Mouse (Mus musculus) layer of hippocampus, adult 18-20 months (tissue): ENCODE measurements around the gene Daam1. TPM values are rescaled to one million over a fixed set of nuclear protein-coding genes. Genes with fewer than 3 reads are reported as not detected.

Source experiments
- DNase-seq, 2 experiments: peaks; one replicate each; pipeline ENCODE4 v3.0.0; 2022; ENCODE audit warnings: low spot score in 2 of 2
- long read RNA-seq: library from polyadenylated mRNA; stranded (forward); transcript quantifications from one replicate; pipeline ENCODE4 v2.0.0, GENCODE M21; 2021
- total RNA-seq, 2 experiments: library from RNA; stranded (reverse); gene quantifications; 2 replicates each; pipeline ENCODE4 v1.2.3; 2021

Daam1 gene
- 10 to 100 TPM; 58.1 to 63.0 TPM for total RNA-seq
- long read RNA-seq, full-length matches to known transcripts, result 8 of 21 reads
- long read RNA-seq, partial matches to known transcripts, result 2 of 21 reads
- long read RNA-seq, other reads (novel, unspliced or antisense), result 11 of 21 reads

DNA sequence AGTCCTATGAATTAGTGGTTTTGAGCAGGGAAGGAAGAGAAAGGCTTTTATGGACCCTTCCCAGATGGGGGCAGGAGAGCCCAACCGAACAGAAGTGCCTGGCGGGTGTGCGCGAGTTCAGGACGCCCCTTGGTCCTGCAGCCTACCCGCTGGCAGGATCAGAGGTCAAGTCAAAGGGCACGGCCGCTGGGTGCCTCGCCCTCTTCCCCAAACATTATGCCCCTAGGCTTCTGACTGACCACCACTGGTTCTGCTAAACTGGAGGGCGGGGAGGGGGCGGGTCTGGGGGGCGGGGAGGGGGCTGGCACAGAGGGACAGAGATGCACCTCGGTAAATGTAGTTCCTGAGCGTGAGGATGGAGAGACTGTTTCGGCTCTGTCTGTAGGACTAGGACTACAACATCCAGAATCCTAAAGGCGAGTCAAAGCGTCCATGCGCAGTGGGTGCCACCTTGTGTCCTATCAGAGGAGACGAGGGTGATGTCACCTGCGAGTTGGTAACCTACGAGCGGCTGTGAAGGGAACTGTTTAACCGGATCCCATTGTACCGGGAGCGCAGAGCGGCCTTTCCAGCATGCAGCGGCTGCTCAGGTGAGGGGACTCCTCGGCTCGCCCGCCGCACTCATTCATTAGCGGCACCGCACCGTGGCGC lies at the start of gene Daam1:
Daam1 (plus strand) TSS at position 472 of the 651 bp plus-strand sequence.
- peak; percentile 94 to 98 for DNase-seq

DNA sequence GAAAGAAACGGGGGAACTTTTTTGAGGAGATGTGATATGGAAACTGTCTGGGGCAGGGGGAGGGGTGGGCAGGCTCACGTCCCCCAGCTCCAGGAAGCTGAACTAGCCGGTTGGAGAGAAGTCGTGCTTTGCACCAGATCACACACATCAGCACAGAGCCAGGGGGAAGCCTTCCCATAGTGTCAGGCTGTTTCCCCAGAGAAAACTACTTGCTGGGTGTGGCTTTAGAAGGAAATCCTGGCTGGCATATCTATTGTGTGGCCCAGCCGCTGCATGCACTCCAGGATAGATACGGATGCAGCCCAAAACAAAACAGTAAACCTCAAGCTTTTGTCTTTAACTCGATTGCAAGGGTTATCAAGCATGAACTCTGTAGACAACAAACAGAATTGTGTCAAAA lies 49.7 kb upstream of the Daam1 start:
- DNase-seq, result no peak

DNA sequence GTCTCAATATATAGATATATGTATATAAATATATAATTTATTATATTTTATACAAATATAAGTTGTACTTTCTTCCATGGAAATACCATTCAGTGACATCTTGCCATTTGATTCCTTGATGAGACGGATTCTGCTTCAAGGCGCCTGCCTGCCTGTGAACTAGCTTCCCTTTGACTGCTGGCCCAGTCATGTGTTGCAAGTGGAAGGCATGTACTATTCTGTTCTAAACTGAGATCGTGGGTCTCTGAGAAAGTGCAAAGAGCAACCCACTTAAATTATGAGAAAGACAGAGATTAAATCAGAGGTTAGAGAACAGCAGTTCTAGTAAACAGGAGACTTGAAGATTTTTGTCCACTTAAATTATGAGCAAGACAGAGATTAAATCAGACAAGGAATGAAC lies 46.9 kb upstream of the Daam1 start:
- no peak for DNase-seq

DNA sequence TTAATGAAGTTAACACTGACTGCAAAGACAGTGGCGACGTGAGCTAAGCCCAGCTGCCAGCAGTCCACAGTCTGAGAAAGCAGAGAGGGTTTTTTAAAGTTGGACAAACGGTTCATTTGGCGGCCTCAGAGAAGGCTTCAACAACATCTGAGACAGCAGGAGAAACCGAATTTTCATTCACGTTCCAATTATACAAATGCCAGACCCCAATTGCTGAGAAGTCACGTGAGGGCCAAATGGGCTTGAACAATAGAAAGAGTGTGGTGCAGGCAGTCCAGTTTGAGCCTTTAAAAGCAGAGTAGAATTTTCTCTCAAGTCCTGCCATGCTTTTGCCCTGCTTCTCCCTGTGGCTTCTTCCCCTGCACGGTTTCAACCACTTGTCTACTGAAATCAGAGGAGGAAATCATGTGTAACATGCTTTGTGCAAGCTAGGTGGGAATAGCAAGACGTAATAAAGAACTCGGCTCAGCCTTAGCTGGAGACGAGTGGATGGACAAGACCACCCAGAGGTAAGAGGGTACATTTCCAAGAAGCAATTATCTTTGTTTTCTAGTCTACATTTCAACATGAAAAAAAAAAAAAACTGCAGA lies 46.1 kb upstream of the Daam1 start:
- DNase-seq, result no peak

DNA sequence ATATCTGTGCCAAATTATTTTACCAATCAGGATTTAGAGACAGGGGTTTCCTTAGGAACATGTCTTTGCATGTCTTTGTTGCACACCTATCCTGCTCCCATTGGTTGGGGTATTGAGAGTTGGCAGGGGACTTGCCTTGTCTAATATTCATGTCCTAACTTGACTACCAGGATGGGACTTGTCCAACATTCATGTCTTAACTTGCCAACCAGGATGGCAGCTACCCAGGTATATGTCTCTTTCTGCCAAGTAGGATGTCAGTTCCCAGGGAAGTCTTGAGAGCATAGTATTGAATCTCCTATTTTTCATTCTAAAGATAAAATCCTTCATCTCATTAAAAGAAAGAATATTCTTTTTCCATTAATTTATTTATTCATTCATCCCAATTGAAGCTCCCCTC lies 44.4 kb upstream of the Daam1 start:
- no peak for DNase-seq

DNA sequence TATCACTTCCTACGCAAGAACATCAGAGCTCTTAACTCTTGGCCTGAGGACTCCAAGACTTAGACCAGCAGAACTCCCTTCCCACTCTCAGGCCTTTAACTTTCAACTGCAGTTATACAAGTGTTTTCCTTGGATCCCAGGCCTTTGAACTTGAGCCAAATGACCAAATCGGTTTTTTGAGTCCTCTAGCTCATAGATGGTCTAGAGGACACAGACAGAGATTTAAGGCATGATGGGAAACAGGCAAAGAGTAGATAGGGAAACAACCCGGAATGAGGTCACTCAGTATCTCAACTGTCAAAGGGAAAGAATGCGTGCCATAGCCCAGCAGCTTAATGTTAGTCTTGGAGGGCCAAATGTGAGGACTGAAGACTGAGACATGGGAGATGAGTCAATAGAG lies 42.1 kb upstream of the Daam1 start:
- DNase-seq, result no peak

DNA sequence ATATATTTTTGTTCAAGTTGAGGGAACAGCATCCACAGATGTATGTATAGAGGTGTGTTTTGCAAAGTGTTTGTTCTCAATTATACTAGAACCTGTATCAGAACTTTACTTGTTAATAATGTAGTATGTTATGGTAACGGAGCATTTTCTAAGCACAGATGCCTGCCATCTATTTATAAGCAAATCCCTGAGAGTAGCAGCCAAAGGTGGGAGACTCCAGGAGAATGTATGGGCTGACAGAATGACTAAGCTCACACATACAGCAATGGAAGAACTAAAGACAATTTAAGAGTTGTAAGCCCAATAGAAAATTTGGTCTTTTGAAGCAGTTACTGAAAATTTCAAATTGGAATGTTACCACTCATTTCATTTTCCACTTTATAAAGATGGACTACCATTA lies 40.3 kb upstream of the Daam1 start:
- no peak for DNase-seq

DNA sequence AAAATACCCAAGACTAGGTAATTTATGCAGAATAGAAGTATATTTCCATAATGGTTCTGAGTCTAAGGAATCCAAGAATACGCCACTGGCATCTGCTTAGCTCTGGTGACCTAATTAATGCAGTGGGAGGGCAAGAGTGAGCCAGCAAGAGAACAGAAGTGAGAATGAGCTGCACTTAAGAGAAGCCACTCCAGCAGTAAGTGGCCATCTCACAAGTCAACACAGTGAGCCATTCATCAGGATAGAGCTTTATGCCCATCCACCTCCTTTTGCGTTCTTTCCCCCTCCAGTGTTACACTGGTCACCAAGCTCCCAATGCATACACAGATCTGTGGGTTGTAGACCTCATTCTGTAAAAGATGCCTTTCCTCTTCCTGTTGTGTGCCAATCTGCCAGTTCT lies 37.8 kb upstream of the Daam1 start:
- DNase-seq, result no peak

DNA sequence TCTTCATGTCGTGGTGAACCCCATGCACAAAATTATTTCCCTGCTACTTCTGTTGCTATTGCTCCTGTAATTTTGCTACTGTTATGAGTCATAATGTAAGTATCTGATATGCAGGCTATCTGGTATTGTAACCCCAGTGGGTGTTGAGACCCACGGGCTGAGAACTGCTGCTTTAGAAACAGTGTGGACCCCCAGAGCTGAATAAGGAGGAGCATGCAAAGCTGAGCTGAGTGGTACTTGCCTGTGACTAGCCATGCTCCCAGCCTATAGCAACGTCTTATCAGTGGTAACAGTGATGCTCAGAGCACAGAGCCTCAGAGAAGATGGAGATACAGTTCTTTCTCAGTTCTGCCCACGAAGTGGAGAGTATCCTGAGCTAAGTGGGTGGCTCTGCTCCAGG lies 35.3 kb upstream of the Daam1 start:
- no peak for DNase-seq

DNA sequence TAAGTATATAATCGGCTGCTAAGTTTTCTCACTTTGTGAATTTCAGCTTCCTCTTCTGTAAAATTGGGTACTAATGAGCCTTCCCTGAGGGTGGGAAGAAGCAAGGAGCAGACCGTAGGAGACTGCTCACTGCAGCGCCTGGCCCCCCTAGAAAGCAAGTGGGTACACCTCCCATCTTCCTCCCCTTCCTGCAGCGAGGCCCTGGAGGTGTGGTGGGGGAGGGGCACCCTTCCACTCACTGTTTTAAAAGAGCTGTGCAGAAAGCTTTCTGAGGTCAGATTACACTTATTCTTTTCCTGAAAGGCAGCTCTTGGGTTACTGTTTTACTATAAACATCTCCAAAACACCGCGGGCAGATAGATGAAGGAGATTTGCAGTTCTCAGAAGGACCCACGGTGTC lies 34.4 kb upstream of the Daam1 start:
- DNase-seq, result no peak

DNA sequence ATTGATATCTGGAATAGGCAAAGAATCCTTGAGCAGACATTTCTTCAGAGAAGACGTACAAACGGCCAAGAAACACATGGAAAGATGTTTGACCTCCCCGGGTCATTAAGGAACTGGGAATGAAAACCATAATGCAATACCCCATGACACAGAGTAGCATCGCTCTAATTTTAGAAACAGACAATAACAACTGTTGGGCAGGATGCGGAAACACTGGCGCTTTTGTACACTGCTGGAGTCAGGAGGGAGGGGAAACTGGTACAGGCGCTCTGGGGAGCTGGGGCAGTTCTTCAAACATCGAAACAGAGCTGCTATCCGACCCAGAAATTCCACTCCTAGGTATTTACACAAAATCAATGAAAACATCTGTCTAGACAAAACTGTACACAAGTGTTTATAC lies 23.6 kb upstream of the Daam1 start:
- peak in 1 of 2 experiments; percentile 21 for DNase-seq

DNA sequence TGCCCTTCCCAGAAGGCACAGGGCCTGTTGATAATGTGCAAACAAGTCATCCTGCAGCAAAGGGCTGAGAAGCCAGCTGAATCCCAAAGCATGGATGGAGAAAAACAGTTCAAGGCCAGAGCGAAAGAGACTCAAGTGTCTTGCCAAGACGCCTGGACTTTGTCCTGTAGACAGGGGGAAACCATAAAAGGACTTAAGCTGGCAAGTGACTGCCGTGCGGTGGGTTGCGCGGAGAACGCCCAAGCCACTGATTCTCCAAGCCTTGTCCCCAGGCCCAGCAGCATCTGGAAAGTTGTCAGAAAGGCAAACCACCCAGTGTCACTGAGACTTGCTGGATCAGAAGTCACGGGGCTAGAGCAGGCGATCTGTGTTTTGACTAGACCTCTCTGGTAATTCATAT lies 22.2 kb upstream of the Daam1 start:
- DNase-seq, result no peak

DNA sequence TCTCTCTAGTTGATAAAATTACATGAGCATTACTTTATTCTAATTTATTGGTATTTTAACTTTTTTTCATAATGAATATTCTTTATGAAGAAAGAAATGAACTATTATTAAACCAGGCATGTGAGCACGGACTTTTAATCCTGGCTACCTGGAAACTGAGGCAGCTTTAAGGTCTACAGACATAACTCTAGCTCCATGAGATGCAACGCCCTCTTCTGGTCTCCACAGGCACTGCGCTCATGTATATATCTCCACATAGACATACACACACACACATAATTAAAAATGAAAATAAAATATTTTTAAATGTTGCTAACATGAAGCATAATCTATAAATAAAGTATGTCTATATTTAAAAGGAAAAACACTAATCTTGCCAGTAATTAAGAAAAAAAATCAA lies 21.3 kb upstream of the Daam1 start:
- no peak for DNase-seq

DNA sequence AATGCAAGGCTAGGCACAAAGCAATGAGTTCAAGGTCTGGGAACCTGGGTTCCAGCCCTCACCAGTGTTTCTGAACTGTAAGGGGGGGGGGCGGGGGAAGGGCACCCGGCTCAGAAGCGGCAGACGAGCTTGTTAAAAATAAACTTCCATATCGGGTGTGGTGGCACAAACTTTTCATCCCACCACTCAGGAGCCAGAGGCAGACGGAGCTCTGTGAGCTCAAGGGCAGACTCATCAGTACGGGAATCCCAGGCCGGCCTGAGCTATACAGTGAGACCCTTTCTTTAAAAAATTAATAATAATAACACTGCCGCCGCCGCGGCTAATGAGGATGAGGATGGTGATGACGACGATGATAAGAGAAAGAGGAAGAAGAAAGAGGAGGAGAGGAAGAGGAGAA lies 18.3 kb upstream of the Daam1 start:
- DNase-seq, result no peak

DNA sequence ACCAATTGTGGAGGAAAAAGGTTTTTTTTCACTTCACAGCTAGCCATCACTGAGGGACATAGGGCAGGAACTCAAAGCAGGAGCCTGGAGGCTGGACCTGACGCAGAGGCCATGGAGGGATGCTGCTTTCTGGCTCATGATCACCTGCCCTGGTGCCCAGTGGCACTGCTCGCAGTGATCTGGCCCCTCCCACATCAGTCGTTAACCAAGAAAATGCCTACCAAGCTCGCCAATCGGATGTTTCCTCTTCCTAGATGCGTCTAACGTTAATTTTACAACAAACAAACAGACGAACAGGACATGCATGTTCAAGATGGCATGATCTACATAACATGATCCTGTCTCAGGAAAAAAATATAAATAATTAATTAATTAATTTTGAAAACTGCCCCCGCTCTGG lies 17.6 kb upstream of the Daam1 start:
- DNase-seq, result no peak

DNA sequence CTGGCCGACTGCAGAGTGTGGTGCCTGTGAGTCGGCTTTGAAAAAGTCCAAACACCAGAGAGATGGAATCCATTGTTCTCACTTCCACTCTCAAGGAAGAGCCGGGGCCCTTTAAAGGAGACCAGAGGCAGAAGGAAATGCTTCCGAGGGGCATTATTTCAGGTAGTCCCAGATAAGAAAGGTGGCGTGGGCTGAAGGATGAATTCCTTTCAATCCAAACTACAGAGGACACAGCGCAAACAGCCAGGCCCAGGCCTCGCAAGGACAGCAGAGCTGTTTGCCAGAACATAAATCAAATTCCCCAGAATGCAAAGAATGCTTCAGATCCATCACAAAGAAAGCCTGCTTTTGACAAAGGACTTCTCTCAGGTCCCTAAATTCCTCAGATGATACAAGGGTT lies 17.1 kb upstream of the Daam1 start:
- DNase-seq, result no peak

DNA sequence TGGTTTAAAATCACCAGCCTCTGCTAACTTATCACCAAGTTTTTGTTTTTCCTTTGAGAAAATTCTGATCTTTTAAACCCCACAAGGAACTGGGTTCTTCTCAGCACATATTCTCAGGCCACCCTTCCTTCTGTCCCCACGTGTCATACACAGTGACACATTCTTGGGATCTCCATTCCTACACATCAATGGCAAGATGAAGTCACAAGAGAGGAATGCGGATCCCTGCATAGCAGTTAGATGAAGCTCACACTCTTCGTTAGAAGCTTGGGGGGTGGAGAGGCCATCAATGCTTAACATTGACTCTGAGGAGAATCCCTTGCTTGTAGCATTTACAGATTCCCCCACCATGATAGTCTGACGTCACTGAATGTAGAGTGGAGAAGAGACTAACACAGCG lies 10.8 kb upstream of the Daam1 start:
- no peak for DNase-seq

DNA sequence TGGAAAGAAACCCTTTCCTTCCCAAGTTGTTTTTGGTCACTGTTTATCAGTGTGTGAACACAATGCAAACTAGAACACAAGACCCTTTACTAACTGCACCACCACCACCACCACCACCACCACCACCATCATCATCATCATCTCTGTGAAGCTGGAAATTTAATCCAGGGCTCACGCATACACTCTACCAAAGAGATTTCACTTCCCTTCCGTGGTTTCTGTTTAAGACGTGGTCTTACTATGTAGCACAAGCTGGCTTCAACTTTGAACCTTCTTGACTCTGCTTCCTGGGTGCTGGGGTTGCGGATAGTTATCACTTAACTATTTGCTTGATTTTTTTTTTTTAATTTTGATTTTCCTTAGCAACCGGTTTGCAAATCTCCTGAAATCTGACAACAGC lies 9.6 kb upstream of the Daam1 start:
- DNase-seq, result no peak

DNA sequence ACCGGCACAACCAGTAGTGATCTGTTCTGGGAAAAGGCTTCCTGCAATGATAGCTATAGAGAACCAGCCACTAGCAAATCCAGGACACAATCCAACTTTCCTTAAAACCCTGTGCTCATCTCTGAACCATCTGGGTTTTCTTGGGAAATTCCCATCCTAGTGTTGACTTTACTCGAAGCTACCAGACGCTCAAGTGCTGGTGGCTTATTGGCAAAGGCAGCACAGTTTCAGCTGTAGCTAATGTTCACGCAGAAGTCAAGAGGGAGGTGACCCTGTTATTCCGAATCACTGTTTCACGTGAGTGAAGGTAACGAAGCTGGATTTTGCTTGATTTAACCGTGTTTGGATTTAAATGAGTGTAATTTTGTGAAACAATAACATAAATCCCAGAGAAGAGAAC lies 9.1 kb upstream of the Daam1 start:
- DNase-seq, result peak in 1 of 2 experiments; percentile 56

DNA sequence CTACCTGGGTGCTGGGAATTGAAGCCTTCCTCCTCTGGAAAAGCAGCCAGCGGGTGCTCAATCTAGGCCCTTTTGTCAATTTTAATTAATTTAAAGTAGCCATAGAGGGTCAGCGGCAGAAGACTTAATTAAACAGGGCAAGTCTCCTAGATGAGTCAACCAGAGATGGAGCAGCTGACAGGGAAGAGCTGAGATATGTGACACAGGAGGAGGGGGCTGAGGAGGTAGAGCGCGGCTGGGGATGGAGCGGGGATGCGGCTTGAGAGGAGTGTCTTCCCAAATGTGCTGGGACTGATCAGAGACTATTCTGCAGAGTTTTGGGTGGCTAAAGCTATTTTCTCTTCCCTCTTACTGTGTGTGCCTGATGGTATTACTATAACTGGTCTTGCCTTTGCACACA lies 6.0 kb upstream of the Daam1 start:
- DNase-seq, result no peak

DNA sequence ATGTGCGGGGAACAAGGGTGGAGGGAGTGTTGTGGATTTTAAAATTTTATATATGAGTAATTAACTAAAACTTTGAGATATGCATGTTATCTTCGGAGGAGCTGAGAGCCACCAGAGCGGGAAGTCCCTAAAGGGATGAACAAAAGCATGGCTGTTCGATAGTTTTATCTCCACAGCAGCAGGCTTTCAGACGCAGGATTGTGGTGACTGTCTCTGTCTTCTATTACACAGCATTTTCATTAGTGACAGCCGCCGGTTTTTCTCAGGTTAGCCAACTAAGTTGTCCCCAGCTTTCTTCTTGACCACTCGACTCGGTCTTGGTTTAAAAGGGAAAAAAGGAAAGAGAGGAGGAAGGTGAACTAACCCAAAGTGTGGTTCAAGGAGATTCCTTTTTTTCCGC lies 739 bp upstream of the Daam1 start:
- no peak for DNase-seq

DNA sequence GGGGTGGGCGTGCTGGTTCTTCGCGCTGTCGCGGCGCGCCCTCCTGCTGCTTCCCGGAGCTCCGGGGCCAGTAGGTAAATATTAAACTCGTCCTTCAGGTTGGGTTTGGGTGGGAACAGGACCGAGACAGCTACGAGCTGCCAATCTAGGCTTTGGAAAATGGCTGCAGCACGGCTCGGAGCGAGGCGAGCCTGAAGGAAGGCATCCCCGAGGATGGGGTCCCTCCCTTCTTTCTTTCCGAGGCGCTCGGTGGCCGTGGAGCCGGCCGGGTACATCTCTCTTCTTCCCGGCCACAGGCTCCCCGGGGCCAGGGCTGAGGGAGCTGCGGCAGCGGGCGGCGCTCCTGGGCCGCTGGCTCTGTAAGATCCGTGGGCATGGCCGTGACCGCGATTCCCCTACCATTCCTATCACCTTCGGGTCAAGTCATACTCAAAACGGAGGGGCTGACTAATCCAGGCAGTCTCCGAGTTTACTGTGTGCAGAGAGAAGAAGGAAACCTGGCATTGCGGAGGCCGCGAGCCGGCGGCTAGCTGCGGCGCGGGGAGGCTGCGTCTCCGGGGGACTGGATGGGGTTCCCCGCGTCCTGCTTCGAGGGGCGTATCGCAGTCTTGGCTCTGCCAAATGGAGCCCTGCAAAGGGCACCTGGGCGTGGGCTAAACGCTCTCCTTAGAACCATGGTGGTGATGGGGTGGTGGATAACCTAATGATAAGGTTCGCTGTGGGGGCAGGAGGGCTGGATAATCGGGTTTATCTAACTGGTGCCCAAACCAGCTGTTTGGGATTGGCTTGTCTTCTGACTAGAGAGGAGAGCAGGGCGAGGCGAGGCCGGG lies 595 bp downstream of the Daam1 start:
- DNase-seq, result peak in 1 of 2 experiments; percentile 59
